Mouse (Mus musculus) MN1 (cell line): ENCODE results near the gene Grin3b.

Experiments
- DNase-seq: peaks from one replicate; pipeline ENCODE4 v3.0.0-alpha.2; 2016; ENCODE audit warnings: low spot score

The Grin3b gene

GRCm38 (mm10) chr10:80017361-80017760 is 46.8 kb downstream of the Grin3b start:
- DNase-seq = no peak

DNA sequence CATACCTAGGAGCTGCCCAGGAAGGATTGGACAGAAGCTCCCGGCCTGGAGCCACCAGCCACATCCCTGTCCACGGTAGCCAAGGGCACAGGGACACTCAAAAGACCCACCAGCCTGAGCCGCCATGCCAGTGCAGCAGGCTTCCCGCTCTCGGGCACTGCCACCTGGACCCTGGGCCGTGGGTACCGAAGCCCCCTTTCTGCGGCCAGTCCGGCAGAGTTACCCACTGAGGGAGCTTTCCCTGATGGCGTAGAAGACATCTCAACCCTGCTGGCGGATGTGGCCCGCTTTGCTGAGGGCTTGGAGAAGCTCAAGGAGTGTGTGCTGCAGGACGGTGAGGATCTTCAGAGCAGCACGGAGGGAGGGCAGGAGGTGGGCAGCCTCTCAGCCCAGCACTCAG is 47.3 kb downstream of the Grin3b start:
- DNase-seq = no peak

DNA sequence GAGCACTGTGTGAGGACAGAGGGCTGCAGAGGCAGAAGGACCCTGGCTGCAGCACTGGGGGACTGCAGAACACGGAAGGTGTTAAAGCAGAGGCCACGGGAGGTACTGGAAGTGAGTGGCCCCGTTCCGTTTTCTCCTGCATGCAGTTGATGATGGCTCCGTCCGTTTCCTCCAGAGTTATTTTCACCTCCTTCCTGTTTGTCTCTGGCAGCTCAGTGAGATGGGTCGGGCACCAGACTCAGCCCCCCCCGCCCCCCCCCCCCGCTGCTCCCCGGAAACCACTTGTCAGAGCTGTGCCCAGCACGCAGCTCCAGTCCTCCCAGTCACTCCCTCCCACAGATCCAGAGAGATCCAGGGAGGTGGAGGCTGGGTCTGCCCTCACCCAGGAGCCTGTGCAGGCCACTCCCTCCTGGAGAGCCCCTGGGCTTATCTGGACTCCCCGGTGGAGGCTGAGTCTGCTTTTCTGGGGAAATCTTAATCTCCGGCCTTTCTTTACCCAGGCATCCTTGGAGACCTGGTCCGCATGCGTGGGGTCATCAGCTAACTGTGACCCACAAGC is 48.3 kb downstream of the Grin3b start:
- DNase-seq = peak; percentile 73

- DNase-seq = no peak
Observed at GRCm38 (mm10) chr10:80019471-80020131, 49.1 kb downstream of the Grin3b start.

- DNase-seq = no peak
Observed at GRCm38 (mm10) chr10:80020191-80020590, 49.7 kb downstream of the Grin3b start.

DNA sequence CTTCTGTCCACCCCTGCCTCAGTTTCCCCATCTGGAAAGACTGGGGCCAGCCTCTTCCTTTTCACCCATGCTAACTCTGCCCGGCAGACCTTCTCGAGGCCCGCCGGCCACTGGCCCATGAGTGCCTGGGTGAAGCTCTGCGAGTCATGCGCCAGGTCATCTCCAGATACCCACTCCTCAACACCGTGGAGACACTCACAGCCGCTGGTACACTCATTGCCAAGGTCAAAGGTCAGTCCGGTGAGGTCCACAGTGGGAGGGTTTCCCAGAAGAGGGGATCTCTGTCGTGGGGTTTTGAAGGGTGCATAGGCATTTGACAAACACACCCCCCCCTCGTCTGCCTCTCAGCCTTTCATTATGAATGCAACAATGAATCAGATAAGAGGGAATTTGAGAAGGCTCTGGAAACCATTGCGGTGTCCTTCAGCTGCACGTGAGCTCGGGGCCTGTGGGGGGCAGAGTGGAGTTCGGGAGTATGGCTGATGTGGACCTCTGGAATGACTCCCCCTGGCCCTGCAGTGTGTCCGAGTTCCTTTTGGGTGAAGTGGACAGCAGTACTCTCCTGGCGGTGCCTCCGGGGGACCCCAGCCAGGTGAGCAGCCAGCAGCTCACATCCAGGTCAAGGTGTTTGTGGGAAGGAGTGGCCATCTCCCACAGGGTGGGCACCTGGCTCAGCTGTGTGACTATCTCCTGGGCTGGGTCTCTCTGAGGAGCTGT is 50.2 kb downstream of the Grin3b start:
- DNase-seq = no peak

- no peak for DNase-seq
Observed at GRCm38 (mm10) chr10:80021320-80021641, 50.8 kb downstream of the Grin3b start.

DNA sequence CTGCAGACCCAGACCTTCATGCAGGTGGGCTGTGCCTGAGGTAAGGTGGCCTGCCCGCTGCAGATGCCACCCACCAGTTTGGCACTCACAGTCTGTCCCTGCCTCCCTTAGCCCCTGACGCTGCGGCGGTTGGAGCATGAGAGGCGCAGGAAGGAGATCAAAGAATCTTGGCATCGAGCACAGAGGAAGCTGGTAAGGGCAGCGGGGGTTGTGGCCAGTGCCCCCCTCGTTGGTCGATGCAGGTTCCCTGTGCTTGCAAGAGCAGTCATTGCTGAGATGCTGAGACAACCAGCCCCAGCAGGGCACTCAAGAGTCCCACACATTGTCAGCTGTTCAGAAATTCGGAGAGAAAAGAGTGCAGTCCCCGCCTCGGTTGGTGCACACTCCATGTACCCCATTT is 51.6 kb downstream of the Grin3b start:
- DNase-seq = no peak

DNA sequence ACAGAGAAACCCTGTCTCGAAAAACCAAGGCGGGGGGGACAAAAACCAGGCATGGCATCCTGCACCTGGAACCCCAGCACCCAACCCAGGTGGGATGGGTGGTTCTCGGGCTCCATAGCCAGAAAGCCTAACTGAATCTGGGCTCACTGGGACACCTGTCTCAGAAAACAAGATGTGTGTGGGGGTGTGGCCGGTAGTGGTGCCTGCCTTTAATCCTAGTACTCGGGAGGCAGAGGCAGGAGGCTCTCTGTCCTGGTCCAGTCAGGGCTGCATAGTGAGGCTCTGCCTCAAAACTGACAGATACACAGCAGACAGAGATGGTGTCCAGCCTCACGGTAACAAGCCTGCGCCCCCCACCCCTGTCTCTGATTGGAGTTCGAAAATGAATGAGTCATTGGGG is 52.3 kb downstream of the Grin3b start:
- no peak for DNase-seq

DNA sequence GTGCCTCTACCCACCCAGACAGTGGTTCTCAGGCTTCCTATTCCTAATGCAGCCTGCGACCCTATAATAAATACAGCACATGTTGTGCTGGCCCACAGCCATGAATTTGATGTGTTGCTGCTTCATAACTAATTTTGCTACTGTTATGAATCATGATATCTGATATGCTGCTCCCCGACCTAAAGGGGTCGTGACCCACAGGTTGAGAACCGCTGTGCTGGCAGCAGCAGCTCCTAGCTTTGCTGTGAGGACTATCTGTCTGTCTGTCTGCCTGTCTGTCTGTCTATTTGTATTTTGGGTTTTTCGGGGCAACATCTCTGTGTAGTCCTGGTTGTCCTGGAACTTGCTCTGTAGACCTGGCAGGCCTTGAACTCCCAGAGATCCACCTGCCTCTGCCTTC is 53.2 kb downstream of the Grin3b start:
- DNase-seq = no peak

DNA sequence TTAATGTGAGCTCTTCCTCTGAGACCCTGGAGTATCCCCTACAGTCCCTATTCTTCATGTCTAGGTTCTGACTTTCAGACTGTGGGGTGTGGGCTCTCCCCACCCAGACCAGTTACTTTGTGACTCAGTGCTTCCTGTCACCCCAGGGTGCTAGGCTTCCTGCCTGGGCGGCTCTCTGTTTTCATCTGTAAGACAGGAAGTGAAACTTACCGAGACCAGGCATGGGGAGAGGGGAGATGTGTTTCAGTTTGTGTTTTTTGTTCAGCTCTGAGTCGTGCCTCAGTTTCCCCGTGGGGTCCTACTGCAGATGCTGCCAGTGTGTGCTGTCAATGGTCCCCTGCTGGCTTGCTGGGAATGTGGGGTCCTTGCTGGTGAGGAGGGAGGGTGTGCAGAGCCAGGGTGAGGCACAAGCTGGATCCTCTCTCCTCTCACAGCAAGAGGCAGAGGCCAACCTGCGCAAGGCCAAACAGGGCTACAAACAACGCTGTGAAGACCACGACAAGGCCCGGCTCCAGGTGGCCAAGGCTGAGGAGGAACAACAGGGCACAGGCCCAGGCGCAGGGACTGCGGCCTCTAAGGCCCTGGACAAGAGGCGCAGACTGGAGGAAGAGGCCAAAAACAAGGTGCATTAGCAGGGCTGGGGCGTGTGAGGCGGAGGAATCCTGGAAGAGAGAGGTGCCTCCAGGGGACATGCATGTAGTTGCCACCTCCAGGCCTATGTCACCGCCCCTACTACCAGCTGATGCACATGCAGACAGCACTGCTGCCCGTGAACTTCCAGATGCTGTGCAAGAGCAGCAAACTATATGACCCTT is 53.9 kb downstream of the Grin3b start:
- no peak for DNase-seq

- DNase-seq = no peak
Observed at GRCm38 (mm10) chr10:80025044-80025347, 54.5 kb downstream of the Grin3b start.

GRCm38 (mm10) chr10:80025463-80025862 is 54.9 kb downstream of the Grin3b start:
- no peak for DNase-seq

DNA sequence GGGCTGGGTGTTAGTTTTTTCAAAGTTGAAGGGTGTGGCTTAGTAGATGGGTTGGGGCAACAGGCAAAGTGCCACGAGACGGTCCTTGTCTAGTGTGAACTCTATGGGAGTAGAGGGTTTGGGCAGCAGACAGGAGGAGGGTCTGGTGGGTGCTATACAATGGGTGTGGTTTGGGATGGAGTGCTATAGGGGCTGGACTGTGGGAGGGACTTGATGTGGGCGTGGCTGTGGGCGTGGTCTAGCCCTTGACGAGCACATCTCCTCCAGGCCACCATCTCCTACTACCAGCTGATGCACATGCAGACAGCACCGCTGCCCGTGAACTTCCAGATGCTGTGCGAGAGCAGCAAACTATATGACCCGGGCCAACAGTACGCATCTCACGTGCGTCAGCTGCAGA is 55.4 kb downstream of the Grin3b start:
- DNase-seq = no peak
